Mouse (Mus musculus) Muller cell, postnatal 12 days (primary cell): ENCODE measurements around the gene Cramp1l.

Source experiments
- DNase-seq: peaks from one replicate; pipeline ENCODE4 v3.0.0-alpha.2; 2015; ENCODE audit errors: inconsistent ontology term

Gene Cramp1l

DNA sequence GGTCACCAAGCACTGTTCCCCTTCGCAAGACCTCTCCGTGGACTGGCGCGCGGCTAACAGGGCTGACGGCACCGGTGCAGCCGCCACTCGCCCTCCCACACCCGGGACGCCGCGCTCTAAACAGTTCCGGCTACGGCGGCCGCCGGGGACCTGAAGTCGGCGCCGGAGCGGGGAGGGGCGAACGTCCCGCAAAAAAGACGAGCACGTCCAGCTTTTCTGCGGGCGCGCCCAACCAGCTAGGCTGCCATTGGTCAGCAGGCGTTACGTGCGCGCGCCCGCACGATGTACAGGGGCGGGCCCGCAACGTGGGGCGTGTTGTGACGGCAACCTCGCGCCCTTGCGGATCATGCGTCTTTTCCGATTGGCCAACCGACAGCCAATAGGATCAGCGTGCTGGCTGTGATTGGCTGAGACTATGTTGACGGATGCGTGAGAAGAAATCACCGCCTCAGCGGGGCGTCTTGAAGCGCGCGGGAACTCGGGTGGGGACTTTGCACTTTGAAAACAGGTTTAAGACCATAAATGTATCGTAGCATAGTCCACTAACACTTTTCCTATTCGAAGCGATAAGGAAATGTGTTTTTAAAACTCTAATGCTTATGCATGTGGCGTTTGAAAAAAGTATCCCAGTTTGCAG, at the start of gene Cramp1l, which contains the start of gene Ift140:
Gene Cramp1l (minus strand): TSS at position 134 of the 637 bp plus-strand sequence.
Gene Ift140 (plus strand): TSS at position 431 of the 637 bp plus-strand sequence.
- peak; percentile 99 for DNase-seq

DNA sequence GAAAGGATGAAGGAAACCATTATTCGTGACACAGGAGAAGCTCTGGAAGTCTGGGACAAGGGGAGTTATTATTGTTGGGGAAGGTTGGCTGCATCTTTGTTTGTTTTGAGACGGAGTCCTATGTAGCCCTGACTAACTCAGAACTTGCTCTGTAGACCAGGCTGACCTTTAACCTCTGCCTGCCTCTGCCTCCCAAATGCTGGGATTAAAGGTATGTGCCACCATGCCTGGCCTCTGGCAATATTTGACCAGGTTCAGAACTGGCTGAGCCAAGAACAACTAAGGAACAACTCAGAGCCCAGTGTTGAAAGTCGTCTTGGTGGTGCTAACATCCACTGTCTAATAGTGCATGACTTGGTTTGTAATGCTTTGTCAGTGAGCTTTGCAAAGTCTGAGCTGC, 49.6 kb upstream of the Cramp1l start:
- no peak for DNase-seq

DNA sequence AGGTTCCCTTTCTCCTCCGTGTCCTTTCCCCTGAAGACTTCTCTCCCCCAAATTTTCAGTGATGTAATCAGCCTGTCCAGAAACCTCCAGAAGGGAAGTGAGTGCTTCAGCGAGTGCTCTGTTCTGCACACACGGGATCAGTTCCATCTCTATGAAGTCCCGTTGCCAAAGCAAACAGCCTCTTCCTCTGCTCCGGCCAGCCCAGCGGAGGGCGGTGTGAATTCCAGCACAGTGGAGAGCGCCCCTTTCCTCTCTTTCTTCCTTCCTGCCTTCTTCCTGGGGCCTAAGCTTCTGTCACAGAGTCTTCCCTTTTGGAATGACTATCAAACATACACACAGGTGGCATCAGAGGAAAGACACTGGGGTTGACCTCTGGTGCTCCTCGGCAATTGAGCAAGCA, 48.8 kb upstream of the Cramp1l start:
- no peak for DNase-seq

DNA sequence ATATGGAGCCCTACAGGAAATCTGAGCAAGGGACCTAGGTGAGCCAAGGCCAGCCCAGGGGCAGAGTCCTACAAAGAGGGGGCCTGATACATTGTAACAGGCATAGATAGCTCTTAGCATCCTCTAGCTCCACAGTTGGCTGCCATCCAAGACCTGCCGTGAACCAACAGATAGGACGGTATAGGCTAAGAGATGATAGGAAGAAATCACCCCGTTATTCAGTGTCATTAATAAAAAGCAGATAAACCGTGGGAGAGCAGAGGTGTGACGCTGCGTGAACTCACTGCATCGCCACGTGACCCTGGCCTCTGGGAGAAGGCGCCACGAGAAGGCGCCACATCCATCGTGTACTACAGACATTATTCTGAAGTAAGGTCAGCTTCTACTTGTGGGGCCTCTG, 48.3 kb upstream of the Cramp1l start:
- DNase-seq, result no peak

DNA sequence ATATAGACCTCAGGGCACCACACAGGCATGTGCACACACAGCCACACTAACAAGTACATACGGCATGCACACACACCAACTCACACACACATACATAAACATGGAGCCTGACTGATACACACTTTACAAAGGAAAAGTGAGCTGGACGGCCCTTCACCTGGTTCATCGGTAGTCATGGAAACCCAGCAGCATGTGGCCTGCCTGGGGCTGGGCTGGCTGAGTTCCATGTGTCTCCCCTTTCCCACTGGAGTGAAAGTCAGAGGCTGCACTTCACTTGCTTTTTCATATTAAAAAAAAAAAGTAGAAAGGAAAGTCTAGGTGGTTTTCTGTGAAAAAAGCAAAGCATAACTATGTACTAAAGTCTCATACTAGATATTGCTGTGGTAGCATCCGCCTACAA, 47.7 kb upstream of the Cramp1l start:
- no peak for DNase-seq

DNA sequence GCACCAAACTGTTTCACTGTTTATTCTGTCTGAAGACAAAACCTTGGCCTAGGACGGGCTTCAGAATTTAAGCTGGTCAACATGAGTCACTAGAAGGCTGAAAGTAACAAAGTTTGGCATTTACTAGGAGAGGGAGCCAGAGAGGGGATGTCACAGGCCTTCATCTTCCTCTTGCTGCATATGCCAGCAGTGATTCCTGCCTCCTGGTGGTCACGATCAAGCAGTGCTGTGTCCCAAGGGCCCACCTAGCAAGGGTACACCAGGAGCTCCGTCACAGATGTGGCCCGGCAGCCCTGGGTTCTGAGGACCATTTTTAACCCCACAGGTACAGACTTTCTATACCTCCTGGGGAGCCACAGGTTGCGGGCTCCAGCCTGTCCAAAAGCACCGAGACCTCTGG, 41.5 kb upstream of the Cramp1l start:
- no peak for DNase-seq

DNA sequence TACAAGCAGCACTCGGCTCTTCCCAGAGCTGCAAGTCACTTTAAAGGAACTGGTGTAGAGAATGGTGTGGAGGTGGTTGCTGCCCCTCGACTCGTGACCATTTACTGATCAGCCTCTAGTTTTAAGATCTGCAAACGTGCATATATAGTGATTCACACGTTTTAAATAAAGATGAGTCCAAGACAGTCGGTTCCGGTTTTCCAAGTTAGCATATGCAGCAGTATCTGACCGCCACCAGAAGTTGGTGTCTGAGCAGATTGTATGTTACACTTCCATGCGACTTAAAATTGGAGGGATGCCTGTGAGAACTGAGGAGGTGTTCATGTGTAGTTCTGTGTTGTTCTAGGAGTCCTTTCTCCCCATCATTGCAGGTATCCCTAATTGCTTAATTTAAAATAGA, 37.7 kb upstream of the Cramp1l start:
- DNase-seq, result no peak

DNA sequence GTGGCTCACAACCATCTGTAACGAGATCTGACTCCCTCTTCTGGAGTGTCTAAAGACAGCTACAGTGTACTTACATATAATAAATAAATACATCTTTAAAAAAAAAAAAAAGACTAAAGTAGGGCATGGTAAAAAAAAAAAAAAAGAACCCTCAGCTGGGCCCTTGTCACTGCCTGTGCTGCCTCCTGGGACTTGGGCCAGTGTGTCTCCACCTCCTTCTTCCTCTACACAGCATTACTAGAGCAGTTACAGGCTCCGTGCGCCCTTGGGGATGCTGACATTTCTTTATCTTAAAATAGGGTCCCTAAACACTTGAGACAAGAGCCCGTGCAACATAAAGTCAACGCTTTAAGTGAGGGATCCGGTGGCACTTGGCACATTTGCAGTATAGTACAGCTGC, 31.6 kb upstream of the Cramp1l start:
- DNase-seq, result no peak

DNA sequence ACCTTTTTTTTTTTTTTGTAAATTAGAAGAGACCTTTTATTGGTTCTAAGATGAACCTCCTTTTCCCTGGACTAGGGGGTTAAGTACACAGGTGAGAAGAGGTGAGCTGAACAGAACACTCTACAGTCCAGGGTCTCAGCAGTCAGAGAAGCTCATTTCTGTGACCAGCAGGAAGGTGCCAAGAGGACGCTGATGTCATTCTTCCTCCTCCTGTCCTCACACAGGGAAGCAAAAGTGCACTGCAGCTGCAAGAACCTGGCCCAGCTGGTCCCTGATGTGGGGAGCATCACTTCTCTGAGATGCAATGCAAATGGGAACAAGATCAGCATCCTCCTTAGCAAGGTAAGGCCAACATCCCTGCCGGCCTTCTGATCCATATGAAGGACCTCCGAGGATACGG, 29.7 kb upstream of the Cramp1l start:
- DNase-seq, result no peak

DNA sequence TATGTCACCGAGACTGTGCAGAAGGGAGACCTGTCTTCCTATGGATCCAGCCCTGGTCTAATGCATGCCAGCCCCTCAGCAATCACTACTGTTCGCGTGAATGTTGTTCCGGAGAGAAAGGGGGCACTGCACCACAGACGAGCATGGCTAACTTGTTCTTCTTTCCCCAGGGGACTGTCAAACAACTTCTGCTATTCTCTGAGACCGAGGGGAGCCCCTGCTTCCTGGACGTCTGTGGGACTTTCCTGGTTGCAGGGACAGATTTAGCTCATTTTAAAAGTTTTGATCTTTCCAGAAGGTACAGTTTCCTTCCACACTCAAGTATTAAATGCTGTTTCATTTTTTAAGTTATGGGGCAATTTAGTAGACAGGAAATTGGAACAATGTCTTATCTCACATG, 29.3 kb upstream of the Cramp1l start:
- no peak for DNase-seq

DNA sequence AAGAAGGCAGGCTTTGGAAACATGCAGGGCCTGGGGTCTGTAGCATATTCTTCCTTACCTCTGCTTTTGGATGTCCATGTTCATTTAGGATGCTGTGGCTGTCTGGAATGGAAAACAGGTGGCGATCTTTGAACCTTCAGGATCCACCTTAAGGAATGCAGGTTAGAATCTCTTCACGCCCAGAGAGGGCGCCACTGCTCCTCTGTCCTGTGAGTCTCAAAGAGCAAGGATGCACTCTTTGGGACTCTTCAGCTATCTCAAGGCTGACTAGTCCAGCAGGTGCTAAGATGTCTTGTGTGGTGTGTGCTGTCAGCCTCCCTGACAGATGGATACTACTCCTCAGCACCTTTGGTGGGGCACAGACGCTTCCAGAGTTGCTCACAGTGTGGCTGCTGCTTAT, 20.6 kb upstream of the Cramp1l start:
- DNase-seq, result no peak

DNA sequence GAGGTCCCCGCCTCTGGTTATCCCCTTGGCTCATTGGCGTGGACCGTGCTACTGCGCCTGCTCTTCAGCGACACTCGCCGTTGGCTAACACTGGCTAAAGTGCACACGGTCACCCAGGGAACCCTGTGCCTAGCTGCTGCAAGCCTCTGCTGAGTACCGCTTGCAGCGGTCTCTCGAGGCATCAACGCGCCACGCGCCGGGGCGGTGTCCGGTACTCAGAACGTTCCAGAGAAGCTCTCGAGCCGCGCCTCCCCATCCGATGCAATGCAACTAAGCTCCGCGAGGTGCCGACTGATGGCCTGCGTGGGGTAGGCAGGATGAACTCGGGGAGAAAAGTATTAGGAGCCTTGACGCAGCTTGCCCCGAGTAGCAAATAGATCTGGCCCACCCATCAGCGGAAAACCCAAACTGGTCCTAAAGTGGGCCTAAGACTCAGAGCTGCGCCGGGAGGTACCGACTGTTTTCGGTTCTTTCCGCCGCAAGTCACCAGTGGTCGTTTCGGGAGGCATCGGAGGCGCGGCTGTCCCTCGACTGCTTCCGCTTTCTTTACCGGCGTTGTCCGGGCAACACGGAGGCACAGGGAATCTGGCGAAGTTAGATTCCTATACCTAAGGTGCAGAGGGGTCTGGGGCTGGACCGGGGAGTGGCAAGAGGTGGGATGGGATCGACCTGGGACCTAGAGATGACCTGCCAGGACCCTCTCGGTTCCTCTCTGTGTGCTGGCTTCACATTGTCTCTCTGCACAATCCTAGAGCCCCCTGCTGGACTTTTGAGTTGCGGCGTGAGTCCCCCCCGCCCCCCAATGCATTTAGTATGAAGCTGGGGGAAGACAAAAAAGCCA, 924 bp upstream of the Cramp1l start:
- DNase-seq, result peak; percentile 90

DNA sequence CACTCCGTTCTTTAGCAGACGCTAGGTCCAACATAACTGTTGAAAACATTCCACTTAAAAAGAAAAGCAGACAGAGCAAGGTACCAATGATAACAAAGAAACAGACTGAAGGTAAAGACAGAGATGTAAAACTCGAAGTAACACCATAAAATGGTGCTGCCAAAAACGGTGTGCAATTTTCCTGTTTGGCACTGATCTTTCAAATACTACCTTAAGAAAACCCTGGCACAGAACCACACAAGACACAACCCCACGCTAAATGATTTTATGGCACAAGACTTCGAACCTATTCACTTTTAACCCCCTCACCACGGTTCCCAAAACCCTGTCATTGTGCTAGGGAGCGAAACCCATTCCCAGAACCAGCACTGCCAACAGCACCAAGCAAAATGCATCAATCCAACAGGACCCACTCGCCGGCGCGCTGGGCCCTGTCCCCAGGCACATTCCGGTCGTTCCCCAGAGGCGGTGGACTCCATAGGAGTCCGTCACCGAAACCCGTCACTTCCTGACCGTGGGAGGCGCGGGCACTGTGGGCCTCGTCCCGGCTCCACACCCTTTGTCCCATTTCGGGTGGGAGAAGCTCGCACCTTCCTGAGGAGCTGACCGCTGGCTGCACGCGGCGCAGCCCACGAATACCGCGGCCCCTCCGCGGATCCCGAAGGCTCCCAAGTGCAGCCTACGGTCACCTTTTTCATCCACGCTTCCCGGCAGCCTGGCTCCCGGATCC, 582 bp downstream of the Cramp1l start:
- DNase-seq, result peak; percentile 85

DNA sequence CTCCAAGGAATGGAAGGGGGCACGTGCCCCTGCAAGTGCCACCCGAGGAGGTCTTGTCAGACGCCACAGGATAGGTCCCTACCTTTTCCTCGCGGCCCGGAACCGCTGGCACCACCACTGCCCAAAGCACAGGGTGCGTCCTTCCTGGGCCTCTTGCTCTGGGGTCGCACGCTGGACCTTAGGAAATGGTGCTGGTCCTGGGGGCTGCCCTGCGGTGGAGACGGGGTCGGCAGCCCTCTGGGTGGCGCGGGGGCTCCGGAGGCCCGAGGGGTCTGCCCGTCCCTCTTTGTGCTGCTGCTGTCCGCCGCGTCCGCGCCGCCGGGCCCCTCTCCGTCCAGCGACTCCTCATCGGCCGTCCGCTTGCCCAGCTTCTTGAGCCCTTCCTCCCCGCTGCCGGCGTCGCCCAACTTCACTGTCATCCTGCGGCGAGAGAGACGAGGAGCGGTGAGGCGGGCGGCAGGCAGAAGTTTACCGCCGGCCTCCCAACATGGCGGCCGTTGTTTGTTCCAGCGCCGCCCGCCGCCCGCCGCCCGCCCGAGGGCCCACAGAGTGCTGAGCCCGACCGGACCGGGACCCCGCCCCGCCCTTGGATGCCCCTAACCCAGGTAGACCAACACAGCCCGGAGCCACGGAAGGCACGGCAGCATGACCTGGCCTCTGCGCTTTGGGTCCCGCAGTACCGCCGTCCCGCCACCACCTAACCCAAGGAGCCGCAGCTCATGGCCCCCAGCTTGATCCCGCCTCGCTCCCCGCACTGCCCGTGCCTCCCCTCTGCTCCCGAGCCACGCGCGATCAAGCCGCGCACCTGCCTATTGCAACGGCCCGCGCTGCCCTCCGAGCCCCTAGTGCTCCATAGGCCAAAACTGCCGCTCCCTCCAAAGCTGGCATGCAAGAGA, 1.7 kb downstream of the Cramp1l start:
- DNase-seq, result peak; percentile 37

DNA sequence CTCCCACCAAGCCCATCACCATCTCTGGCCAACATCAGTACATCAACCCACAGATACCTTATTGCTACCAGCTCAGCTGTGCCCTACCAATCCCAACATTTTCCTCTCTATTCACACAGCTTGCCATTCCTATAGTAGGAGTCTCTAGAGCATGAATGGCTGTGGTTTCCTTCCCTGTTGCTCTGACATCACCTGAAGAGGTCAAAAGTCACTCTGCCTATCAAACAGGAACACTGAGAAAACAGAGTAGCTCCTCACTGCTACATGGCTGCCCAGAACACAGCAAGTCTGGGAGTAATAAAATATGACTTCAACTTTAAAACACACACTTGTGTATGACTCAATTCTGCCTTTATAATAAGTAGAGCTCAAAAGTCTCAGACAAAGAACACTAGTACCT, 8.1 kb downstream of the Cramp1l start:
- DNase-seq, result no peak

DNA sequence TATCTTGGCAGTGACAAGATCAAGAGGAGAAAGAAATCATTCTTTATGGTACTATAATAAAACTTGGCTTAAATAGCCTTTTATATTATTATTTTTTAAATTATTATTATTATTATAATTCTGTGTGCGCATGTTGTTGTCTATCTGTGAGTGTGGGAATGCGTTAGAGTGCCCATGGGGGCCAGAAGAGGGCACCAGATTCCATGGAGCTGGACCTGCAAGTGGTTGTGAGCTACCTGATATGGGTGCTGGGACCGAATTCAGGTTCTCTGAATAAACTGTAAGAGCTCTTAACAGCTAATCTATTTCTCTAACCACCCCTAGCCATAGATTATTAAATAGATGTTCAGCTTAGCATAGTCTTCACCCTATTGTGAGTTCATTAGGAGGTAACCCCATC, 10.5 kb downstream of the Cramp1l start:
- no peak for DNase-seq

DNA sequence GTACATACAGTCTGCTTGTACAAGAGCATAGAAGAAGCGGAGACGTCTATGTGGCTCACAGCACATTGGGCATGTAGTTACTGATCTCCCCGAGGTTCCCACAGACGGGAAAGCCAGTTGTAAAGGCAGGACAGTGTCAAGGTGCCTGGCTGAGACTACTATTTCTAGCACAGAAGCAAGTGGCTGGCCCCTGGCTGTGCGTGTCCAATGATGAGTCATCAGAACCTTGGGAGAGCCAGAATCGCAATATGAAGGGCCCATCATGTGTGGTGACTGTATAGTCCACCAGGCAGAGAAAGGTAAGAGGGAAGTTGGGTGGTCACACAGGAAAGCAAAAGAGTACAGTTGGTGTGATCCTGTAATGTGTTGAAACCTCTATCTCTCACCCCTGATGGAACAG, 20.9 kb downstream of the Cramp1l start:
- no peak for DNase-seq

DNA sequence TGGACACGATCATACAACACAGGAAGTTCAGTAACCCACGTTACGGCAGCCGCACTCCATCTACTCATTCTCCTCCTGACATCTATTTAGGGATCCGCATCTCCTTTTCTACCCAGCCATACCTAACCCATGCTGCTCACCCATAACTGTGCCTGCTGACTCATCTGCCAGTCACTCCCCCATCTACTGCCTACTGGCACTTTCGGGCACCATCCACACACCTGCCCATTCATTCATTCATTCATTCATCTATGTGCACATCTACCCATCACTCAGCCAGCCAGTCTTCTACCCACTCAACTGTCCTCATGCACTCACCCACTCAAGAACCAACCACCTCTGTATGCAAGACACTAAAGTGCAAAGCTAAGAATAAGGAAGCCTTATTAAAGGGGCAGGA, 28.4 kb downstream of the Cramp1l start:
- DNase-seq, result no peak

DNA sequence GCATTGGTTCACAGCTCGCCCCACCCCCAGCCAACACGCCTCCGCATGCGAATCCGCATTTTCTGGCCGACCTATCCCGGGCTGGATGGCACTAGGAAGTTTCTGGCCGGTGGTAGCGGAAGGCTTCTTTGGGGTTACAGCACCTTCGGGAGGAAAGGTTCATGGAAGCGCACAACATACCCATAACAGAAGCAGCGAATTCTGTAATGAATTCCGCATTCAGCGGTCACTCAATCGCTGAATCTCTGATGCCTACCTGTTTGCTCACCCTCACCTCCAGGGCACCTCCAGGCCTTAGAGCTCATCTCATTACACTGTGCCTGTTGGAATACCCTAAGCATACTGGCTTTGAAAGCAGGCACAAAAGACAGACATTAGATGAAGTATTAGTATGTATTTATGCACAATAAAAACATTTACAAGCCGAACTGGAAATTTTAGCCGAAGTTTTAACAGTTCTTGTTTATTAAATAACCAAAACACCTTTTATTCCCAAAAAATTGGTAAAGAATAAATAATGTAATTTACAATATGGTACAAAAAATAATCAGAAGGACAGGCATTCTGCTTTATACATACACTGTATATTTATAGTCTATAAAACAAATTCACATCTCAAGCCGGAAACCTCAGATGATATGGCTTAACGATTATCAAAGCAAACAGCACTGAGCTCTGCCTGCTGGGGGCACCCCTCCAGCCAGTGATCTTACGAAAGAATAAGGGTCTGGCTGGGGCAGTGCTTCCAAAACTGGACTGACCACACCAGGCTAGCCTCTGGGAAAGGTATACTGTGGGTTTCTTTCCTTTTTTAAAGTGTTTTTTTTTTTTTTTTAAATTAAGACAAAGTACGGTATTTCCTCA, 54.5 kb downstream of the Cramp1l start:
- no peak for DNase-seq

DNA sequence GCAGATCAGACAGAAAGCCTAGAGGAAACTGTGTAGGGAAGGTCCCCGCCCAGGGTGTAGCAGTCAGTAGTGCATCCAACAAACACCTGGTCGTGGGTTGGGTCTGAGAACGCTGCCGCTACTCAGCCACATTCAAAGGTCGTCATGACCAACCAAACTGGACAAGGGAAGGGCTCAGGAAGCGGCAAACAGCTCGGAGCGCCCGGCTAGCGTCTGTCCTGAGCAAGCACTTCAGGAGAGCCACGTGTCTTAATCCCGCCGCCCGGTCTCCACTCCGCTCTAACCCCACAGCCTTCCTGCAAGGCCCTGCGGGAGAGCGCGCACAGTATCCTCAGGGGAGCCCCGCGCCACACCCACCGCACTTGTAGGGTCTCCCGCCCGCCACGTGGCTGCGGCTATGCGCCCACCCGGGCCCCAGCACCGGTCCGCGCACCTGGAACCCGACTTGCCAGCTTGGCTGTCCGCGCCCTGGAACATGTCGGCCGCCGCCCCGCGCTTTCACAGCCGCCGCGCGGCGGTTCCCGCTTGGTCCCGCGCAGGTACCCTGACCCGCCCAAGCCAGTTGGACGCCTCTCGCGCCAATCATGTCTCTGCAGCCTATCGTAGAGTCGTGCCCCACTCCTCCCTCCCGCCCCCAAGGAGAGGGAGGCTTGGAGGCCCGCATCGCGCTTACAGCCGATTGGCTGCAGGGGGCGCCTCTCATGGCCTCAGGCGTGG, 55.3 kb downstream of the Cramp1l start, which contains the start of gene Jpt2:
Gene Jpt2 (minus strand): TSS at position 555 of the 717 bp plus-strand sequence.
- peak; percentile 99 for DNase-seq
